Mouse (Mus musculus) heart, postnatal 0 days (tissue): ENCODE results near the gene Mras.

Experiments
- CTCF ChIP-seq: IDR thresholded peaks from 2 replicates; pipeline ENCODE4 v1.5.1; 2016; ENCODE audit warnings: antibody characterized with exemption, control low read depth, low read depth
- EP300 ChIP-seq: IDR thresholded peaks from 2 replicates; pipeline ENCODE4 v1.6.1; 2016; ENCODE audit warnings: antibody characterized with exemption, low read depth

- no peak for TF ChIP-seq CTCF
- no peak for TF ChIP-seq EP300
These were observed 34.2 kb upstream of the Mras start for GRCm38 (mm10) chr9:99471334-99471733.
